Mouse (Mus musculus) C2C12 (cell line): ENCODE measurements around the gene Frem2.

Experiments used
- CEBPB ChIP-seq: IDR thresholded peaks from one replicate; pipeline ENCODE4 v1.6.1; 2011; ENCODE audit warnings: low read depth, mild to moderate bottlenecking, control low read depth, moderate library complexity
- CTCF ChIP-seq: IDR thresholded peaks from one replicate; pipeline ENCODE4 v1.5.1; 2011; ENCODE audit not compliant: control insufficient read depth, insufficient read depth, insufficient read length
- MAX ChIP-seq: IDR thresholded peaks from one replicate; pipeline ENCODE4 v1.6.1; 2011; ENCODE audit warnings: mild to moderate bottlenecking, control low read depth
- MYOG ChIP-seq: IDR thresholded peaks from one replicate; pipeline ENCODE4 v1.6.1; 2011; ENCODE audit not compliant: control insufficient read depth, insufficient read length; ENCODE audit errors: extremely low read depth

- TF ChIP-seq MAX: no peak
- TF ChIP-seq CTCF: no peak
- no peak for TF ChIP-seq CEBPB
- TF ChIP-seq MYOG: no peak
These were observed 47.3 kb downstream of the Frem2 start for GRCm38 (mm10) chr3:53609851-53610250.
